Mouse (Mus musculus): ENCODE results near the gene Gm9774. TPM values are rescaled to one million over a fixed set of nuclear protein-coding genes. Genes with fewer than 3 reads are reported as not detected.

The Gm9774 gene
- 7.2 and 9.1 TPM in 2 replicates for polyA plus RNA-seq (2014; fragmentation: Nextera tagmentation; extraction: Ambion mirVana)

- no peaks in the 10 kb centered on the region for H3K27me3 ChIP-seq (replicated peaks; ENCODE audit: control insufficient read depth, insufficient read depth, low read length)
- H3K36me3 ChIP-seq (ENCODE audit: control insufficient read depth, insufficient read depth, low read length): no peaks in the 10 kb centered on the region
- no peak within 1 kb of the TSS for H3K4me2 ChIP-seq
- ATAC-seq (replicated peaks; ENCODE audit: low FRiP score) (no peak), DNase-seq (ENCODE audit: low spot score) (no peak)
- no peak within 1 kb of the TSS for H3K4me3 ChIP-seq (ENCODE audit: low read depth, low read length)
- H3K4me1 ChIP-seq (replicated peaks; ENCODE audit: control insufficient read depth, insufficient read depth, low read length): no peaks in the 10 kb centered on the region
- no peak within 1 kb of the TSS for H3K27ac ChIP-seq (ENCODE audit: low read depth, low read length)
- 91% methylated on average over 6 of the region's 6 CpGs for WGBS
- no peak within 1 kb of the TSS for H3K9ac ChIP-seq (ENCODE audit: low read depth, low read length)
- no peaks in the 10 kb centered on the region for H3K9me3 ChIP-seq (ENCODE audit: control insufficient read depth, low read length)
Observed at GRCm38 (mm10) chr3:92429323-92429722, at the start of gene Gm9774. Gm9774 (minus strand) TSS chr3:92429423.

GRCm38 (mm10) chr3:92470111-92470510, 40.9 kb upstream of the Gm9774 start:
- WGBS: 64% methylated on average over 2 of the region's 2 CpGs
- H3K36me3 ChIP-seq (ENCODE audit: control insufficient read depth, insufficient read depth, low read length): no peaks in the 10 kb centered on the region

DNA sequence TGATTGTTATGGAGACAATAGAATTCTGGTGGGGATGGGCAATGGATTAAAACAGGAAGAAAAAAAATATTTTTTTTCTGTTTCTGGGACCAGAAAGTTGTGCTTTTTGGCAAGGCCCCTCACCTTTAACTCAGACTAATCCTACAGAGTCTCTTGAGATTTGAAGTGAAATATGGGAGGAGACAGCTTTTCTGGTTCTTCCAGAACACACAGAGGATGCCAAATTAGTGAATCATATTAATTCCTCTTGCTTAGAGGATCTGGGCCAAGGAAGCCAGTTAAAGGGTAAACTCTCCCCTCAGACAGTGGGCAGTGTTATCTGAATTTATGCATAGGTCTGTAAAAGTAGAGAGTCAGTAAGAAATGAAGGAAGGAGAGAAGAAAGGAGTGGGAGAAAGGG, 38.2 kb upstream of the Gm9774 start:
- Histone ChIP-seq H3K36me3 (ENCODE audit: control insufficient read depth, insufficient read depth, low read length) (no peaks in the 10 kb centered on the region), H3K9me3 (ENCODE audit: control insufficient read depth, low read length) (no peaks in the 10 kb centered on the region), H3K4me3 (ENCODE audit: low read depth, low read length) (no peak overlapping the region), H3K27ac (ENCODE audit: low read depth, low read length) (no peak overlapping the region), H3K4me1 (replicated peaks; ENCODE audit: control insufficient read depth, insufficient read depth, low read length) (no peaks in the 10 kb centered on the region), H3K9ac (ENCODE audit: low read depth, low read length) (no peak overlapping the region), H3K4me2 (no peak overlapping the region), H3K27me3 (replicated peaks; ENCODE audit: control insufficient read depth, insufficient read depth, low read length) (no peaks in the 10 kb centered on the region)
- DNase-seq (ENCODE audit: low spot score) (no peak), ATAC-seq (replicated peaks; ENCODE audit: low FRiP score) (no peak)

More at GRCm38 (mm10) chr3:92470111-92470510, 40.9 kb upstream of the Gm9774 start:
- ATAC-seq (replicated peaks; ENCODE audit: low FRiP score) (peak; percentile 64), DNase-seq (ENCODE audit: low spot score) (no peak)
- H3K4me2 ChIP-seq: no peak overlapping the region
- no peak overlapping the region for H3K4me3 ChIP-seq (ENCODE audit: low read depth, low read length)
- H3K27ac ChIP-seq (ENCODE audit: low read depth, low read length): no peak overlapping the region
- H3K4me1 ChIP-seq (replicated peaks; ENCODE audit: control insufficient read depth, insufficient read depth, low read length): no peaks in the 10 kb centered on the region
- H3K27me3 ChIP-seq (replicated peaks; ENCODE audit: control insufficient read depth, insufficient read depth, low read length): no peaks in the 10 kb centered on the region
- H3K9ac ChIP-seq (ENCODE audit: low read depth, low read length): no peak overlapping the region
- no peaks in the 10 kb centered on the region for H3K9me3 ChIP-seq (ENCODE audit: control insufficient read depth, low read length)

- no peaks in the 10 kb centered on the region for H3K27me3 ChIP-seq (replicated peaks; ENCODE audit: control insufficient read depth, insufficient read depth, low read length)
- no peak overlapping the region for H3K4me3 ChIP-seq (ENCODE audit: low read depth, low read length)
- no peaks in the 10 kb centered on the region for H3K4me1 ChIP-seq (replicated peaks; ENCODE audit: control insufficient read depth, insufficient read depth, low read length)
- DNase-seq (ENCODE audit: low spot score): no peak
- ATAC-seq (replicated peaks; ENCODE audit: low FRiP score): no peak
- H3K27ac ChIP-seq (ENCODE audit: low read depth, low read length): no peak overlapping the region
- no peaks in the 10 kb centered on the region for H3K9me3 ChIP-seq (ENCODE audit: control insufficient read depth, low read length)
- no peak overlapping the region for H3K9ac ChIP-seq (ENCODE audit: low read depth, low read length)
- 80% methylated on average over 1 of the region's 1 CpGs for WGBS
- H3K36me3 ChIP-seq (ENCODE audit: control insufficient read depth, insufficient read depth, low read length): no peaks in the 10 kb centered on the region
- no peak overlapping the region for H3K4me2 ChIP-seq
Observed at GRCm38 (mm10) chr3:92466576-92466975, 37.4 kb upstream of the Gm9774 start.

GRCm38 (mm10) chr3:92458620-92459019, 29.4 kb upstream of the Gm9774 start, which contains the start of gene Sprr3:
Sprr3 (minus strand) TSS chr3:92458720.
- Histone ChIP-seq H3K4me3 (ENCODE audit: low read depth, low read length) (no peak within 1 kb of the TSS), H3K36me3 (ENCODE audit: control insufficient read depth, insufficient read depth, low read length) (no peaks in the 10 kb centered on the region), H3K9ac (ENCODE audit: low read depth, low read length) (no peak within 1 kb of the TSS), H3K9me3 (ENCODE audit: control insufficient read depth, low read length) (no peaks in the 10 kb centered on the region), H3K4me2 (no peak within 1 kb of the TSS), H3K27me3 (replicated peaks; ENCODE audit: control insufficient read depth, insufficient read depth, low read length) (no peaks in the 10 kb centered on the region), H3K27ac (ENCODE audit: low read depth, low read length) (no peak within 1 kb of the TSS), H3K4me1 (replicated peaks; ENCODE audit: control insufficient read depth, insufficient read depth, low read length) (no peaks in the 10 kb centered on the region)
- 59% methylated on average over 2 of the region's 2 CpGs for WGBS
- DNase-seq (ENCODE audit: low spot score): no peak
- ATAC-seq (replicated peaks; ENCODE audit: low FRiP score): no peak

DNA sequence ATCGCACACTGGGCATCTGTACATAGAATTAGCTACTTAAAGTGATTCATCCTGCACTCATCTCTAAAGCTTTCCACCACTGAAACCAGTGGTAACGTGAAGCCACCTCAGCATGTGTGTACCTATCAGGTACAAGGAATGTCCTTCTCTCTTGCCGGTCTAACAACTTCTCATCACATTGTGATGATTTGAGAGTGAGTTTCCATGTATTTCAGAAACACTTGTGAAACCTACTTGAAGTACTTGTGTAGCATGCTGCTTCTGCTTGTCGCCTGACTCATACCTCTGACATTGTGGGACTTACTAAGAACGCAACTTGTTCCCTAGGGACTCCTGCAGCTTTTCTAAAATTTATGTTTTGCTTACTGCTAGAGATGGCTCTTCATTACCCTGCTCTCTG, 25.9 kb upstream of the Gm9774 start:
- DNase-seq (ENCODE audit: low spot score) (no peak), ATAC-seq (replicated peaks; ENCODE audit: low FRiP score) (no peak)
- Histone ChIP-seq H3K27me3 (replicated peaks; ENCODE audit: control insufficient read depth, insufficient read depth, low read length) (no peaks in the 10 kb centered on the region), H3K4me1 (replicated peaks; ENCODE audit: control insufficient read depth, insufficient read depth, low read length) (no peaks in the 10 kb centered on the region), H3K36me3 (ENCODE audit: control insufficient read depth, insufficient read depth, low read length) (no peaks in the 10 kb centered on the region), H3K27ac (ENCODE audit: low read depth, low read length) (no peak overlapping the region), H3K9me3 (ENCODE audit: control insufficient read depth, low read length) (no peaks in the 10 kb centered on the region), H3K4me2 (no peak overlapping the region), H3K4me3 (ENCODE audit: low read depth, low read length) (no peak overlapping the region), H3K9ac (ENCODE audit: low read depth, low read length) (no peak overlapping the region)
- 87% methylated on average over 5 of the region's 5 CpGs for WGBS

DNA sequence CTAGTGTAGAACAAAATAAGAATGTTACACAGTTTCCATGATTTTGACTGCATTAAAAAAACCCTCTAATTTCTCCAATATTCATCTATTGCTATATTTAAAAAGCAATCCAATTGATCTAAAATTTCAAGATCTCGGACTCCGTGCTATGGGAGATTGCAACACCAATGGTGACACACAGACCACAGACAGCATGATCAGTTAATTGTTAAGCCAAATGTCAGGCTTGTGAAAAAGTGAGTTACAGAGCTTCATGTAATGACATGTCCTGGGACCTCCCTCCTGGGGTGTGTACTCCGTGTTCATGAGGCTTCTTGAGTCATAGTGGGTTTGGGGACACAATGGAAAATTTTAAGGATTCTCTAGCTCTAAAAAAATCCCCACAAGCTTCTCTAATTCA, 11.0 kb upstream of the Gm9774 start:
- Histone ChIP-seq H3K36me3 (ENCODE audit: control insufficient read depth, insufficient read depth, low read length) (no peaks in the 10 kb centered on the region), H3K27ac (ENCODE audit: low read depth, low read length) (no peak overlapping the region), H3K9ac (ENCODE audit: low read depth, low read length) (no peak overlapping the region), H3K9me3 (ENCODE audit: control insufficient read depth, low read length) (no peaks in the 10 kb centered on the region), H3K27me3 (replicated peaks; ENCODE audit: control insufficient read depth, insufficient read depth, low read length) (no peaks in the 10 kb centered on the region), H3K4me2 (no peak overlapping the region), H3K4me3 (ENCODE audit: low read depth, low read length) (no peak overlapping the region), H3K4me1 (replicated peaks; ENCODE audit: control insufficient read depth, insufficient read depth, low read length) (no peaks in the 10 kb centered on the region)
- no peak for ATAC-seq (replicated peaks; ENCODE audit: low FRiP score)
- WGBS: 89% methylated on average over 3 of the region's 3 CpGs
- no peak for DNase-seq (ENCODE audit: low spot score)

- no peak within 1 kb of the TSS for H3K4me3 ChIP-seq (ENCODE audit: low read depth, low read length)
- no peak within 1 kb of the TSS for H3K27ac ChIP-seq (ENCODE audit: low read depth, low read length)
- no peaks in the 10 kb centered on the region for H3K4me1 ChIP-seq (replicated peaks; ENCODE audit: control insufficient read depth, insufficient read depth, low read length)
- H3K9ac ChIP-seq (ENCODE audit: low read depth, low read length): no peak within 1 kb of the TSS
- ATAC-seq (replicated peaks; ENCODE audit: low FRiP score) (no peak), DNase-seq (ENCODE audit: low spot score) (no peak)
- H3K27me3 ChIP-seq (replicated peaks; ENCODE audit: control insufficient read depth, insufficient read depth, low read length): no peaks in the 10 kb centered on the region
- WGBS: 85% methylated on average over 3 of the region's 3 CpGs
- H3K9me3 ChIP-seq (ENCODE audit: control insufficient read depth, low read length): no peaks in the 10 kb centered on the region
- no peak within 1 kb of the TSS for H3K4me2 ChIP-seq
- no peaks in the 10 kb centered on the region for H3K36me3 ChIP-seq (ENCODE audit: control insufficient read depth, insufficient read depth, low read length)
Observed at GRCm38 (mm10) chr3:92438689-92439088, 9.5 kb upstream of the Gm9774 start, which contains the start of gene Sprr1b. Sprr1b (minus strand) TSS chr3:92438789.

GRCm38 (mm10) chr3:92432282-92432681, 3.1 kb upstream of the Gm9774 start, which contains the start of gene Sprr2k:
Sprr2k (plus strand) TSS chr3:92432582.
- no peak within 1 kb of the TSS for H3K27ac ChIP-seq (ENCODE audit: low read depth, low read length)
- ATAC-seq (replicated peaks; ENCODE audit: low FRiP score): no peak
- no peaks in the 10 kb centered on the region for H3K36me3 ChIP-seq (ENCODE audit: control insufficient read depth, insufficient read depth, low read length)
- no peaks in the 10 kb centered on the region for H3K4me1 ChIP-seq (replicated peaks; ENCODE audit: control insufficient read depth, insufficient read depth, low read length)
- H3K9ac ChIP-seq (ENCODE audit: low read depth, low read length): no peak within 1 kb of the TSS
- no peak within 1 kb of the TSS for H3K4me2 ChIP-seq
- H3K27me3 ChIP-seq (replicated peaks; ENCODE audit: control insufficient read depth, insufficient read depth, low read length): no peaks in the 10 kb centered on the region
- H3K4me3 ChIP-seq (ENCODE audit: low read depth, low read length): no peak within 1 kb of the TSS
- WGBS: 90% methylated on average over 2 of the region's 2 CpGs
- DNase-seq (ENCODE audit: low spot score): no peak
- no peaks in the 10 kb centered on the region for H3K9me3 ChIP-seq (ENCODE audit: control insufficient read depth, low read length)
